Mouse (Mus musculus) heart, embryonic 11.5 days (tissue): ENCODE data around the gene Lekr1. TPM values are rescaled to one million over a fixed set of nuclear protein-coding genes. Genes with fewer than 3 reads are reported as not detected.

Experiments used
- ATAC-seq: fragments of 200-750 bp; cut with Nextera tagmentation; replicated peaks from 2 replicates; pipeline ENCODE4 v1.8.0; 2017; ENCODE audit warnings: moderate library complexity; ENCODE audit not compliant: insufficient number of reproducible peaks, low FRiP score, low TSS enrichment
- H3K27ac ChIP-seq: fragments of 300-500 bp; sonication (generic); 2 replicates; pipeline ENCODE4 v1.5.1; 2014; ENCODE audit warnings: mild to moderate bottlenecking, low read depth, low read length
- H3K27me3 ChIP-seq: fragments of 300-500 bp; sonication (generic); 2 replicates; pipeline ENCODE4 v1.6.1; 2014; ENCODE audit warnings: mild to moderate bottlenecking, low read length, mixed read lengths; ENCODE audit not compliant: control insufficient read depth, insufficient read depth
- H3K36me3 ChIP-seq: fragments of 300-500 bp; sonication (generic); 2 replicates; pipeline ENCODE4 v1.6.1; 2014; ENCODE audit warnings: mild to moderate bottlenecking, low read length, moderate library complexity, mixed read lengths; ENCODE audit not compliant: control insufficient read depth, insufficient read depth
- H3K4me1 ChIP-seq: fragments of 300-500 bp; sonication (generic); 2 replicates; pipeline ENCODE4 v1.6.1; 2014; ENCODE audit warnings: low read length; ENCODE audit not compliant: control insufficient read depth, insufficient read depth
- H3K4me2 ChIP-seq: fragments of 300-500 bp; sonication (generic); 2 replicates; pipeline ENCODE4 v1.6.1; 2014; ENCODE audit warnings: mild to moderate bottlenecking, moderate library complexity
- H3K4me3 ChIP-seq: fragments of 300-500 bp; sonication (generic); 2 replicates; pipeline ENCODE4 v1.5.1; 2014; ENCODE audit warnings: low read depth, low read length
- H3K9ac ChIP-seq: fragments of 300-500 bp; sonication (generic); 2 replicates; pipeline ENCODE4 v1.6.1; 2014; ENCODE audit warnings: mild to moderate bottlenecking, low read depth, low read length, moderate library complexity
- H3K9me3 ChIP-seq: fragments of 300-500 bp; sonication (generic); replicated peaks from 2 replicates; pipeline ENCODE4 v1.6.1; 2016; ENCODE audit warnings: low read length; ENCODE audit not compliant: control insufficient read depth
- WGBS: fragments of 180-500 bp; shearing (Covaris S2); extraction: QIAGEN DNeasy Blood & Tissue Kit; methylation state at CpG from one replicate; pipeline ENCODE4 v1.1.7; 2014; ENCODE audit not compliant: insufficient replicate concordance; 5-methylcytosine and 5-hydroxymethylcytosine counted together
- polyA plus RNA-seq: library from polyadenylated mRNA; unstranded; fragments of >200 nt; fragmentation: Nextera tagmentation; extraction: Ambion mirVana; gene quantifications from 2 replicates; pipeline ENCODE4 v1.2.1, GENCODE M21; 2014

Lekr1 gene
- polyA plus RNA-seq, 1 experiment from 2014 or later: 5.4 TPM

- Histone ChIP-seq H3K36me3 (no peaks in the 10 kb centered on the region), H3K4me1 (no peaks in the 10 kb centered on the region), H3K4me3 (no peak overlapping the region), H3K27ac (no peak overlapping the region), H3K9ac (no peak overlapping the region), H3K4me2 (no peak overlapping the region), H3K27me3 (no peaks in the 10 kb centered on the region), H3K9me3 (no peaks in the 10 kb centered on the region)
- ATAC-seq: no peak
- 80% methylated on average over 3 of the region's 3 CpGs for WGBS
Measured at GRCm38 (mm10) chr3:65714372-65714771, 48.3 kb downstream of the Lekr1 start.

- H3K9me3 ChIP-seq: no peaks in the 10 kb centered on the region
- H3K4me2 ChIP-seq: no peak overlapping the region
- H3K27ac ChIP-seq: no peak overlapping the region
- no peak overlapping the region for H3K9ac ChIP-seq
- no peaks in the 10 kb centered on the region for H3K4me1 ChIP-seq
- no peaks in the 10 kb centered on the region for H3K27me3 ChIP-seq
- ATAC-seq: no peak
- no peaks in the 10 kb centered on the region for H3K36me3 ChIP-seq
- no peak overlapping the region for H3K4me3 ChIP-seq
- 54% methylated on average over 2 of the region's 2 CpGs for WGBS
Measured at GRCm38 (mm10) chr3:65717406-65717805, 51.4 kb downstream of the Lekr1 start.

GRCm38 (mm10) chr3:65722897-65723296, 56.9 kb downstream of the Lekr1 start:
- Histone ChIP-seq H3K9ac (no peak overlapping the region), H3K4me3 (no peak overlapping the region), H3K4me1 (no peaks in the 10 kb centered on the region), H3K36me3 (no peaks in the 10 kb centered on the region), H3K9me3 (no peaks in the 10 kb centered on the region), H3K27me3 (no peaks in the 10 kb centered on the region), H3K4me2 (no peak overlapping the region), H3K27ac (no peak overlapping the region)
- WGBS: 83% methylated on average over 4 of the region's 4 CpGs
- no peak for ATAC-seq

DNA sequence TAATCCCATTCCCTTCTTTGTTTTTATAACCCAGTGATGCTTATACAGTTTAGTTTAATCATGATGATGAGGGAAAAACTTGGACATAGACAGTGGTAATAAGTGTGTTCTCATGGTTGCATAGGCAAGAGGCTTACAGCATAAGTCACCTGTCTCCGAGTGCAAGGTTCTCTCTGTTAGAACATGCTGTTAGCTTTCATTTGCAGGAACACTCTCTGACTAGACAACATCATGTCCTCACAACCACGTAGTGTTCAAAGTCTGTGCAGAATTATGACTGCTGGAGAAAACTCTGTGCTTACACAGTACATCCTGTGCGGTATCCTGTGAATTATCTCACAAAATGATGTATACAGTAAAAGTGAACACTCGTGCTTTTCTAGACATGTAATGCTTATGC, 57.6 kb downstream of the Lekr1 start:
- Histone ChIP-seq H3K4me3 (no peak overlapping the region), H3K36me3 (no peaks in the 10 kb centered on the region), H3K4me2 (no peak overlapping the region), H3K4me1 (no peaks in the 10 kb centered on the region), H3K27ac (no peak overlapping the region), H3K27me3 (no peaks in the 10 kb centered on the region), H3K9ac (no peak overlapping the region), H3K9me3 (no peaks in the 10 kb centered on the region)
- WGBS: 72% methylated on average over 4 of the region's 4 CpGs
- ATAC-seq: no peak

GRCm38 (mm10) chr3:65737816-65738215, 71.8 kb downstream of the Lekr1 start:
- Histone ChIP-seq H3K36me3 (no peaks in the 10 kb centered on the region), H3K27ac (no peak overlapping the region), H3K4me3 (no peak overlapping the region), H3K27me3 (no peaks in the 10 kb centered on the region), H3K9ac (no peak overlapping the region), H3K4me2 (no peak overlapping the region), H3K4me1 (no peaks in the 10 kb centered on the region), H3K9me3 (no peaks in the 10 kb centered on the region)
- WGBS: 72% methylated on average over 4 of the region's 4 CpGs
- no peak for ATAC-seq

- Histone ChIP-seq H3K27me3 (no peaks in the 10 kb centered on the region), H3K27ac (no peak overlapping the region), H3K9ac (no peak overlapping the region), H3K4me1 (no peaks in the 10 kb centered on the region), H3K4me2 (no peak overlapping the region), H3K36me3 (no peaks in the 10 kb centered on the region), H3K4me3 (no peak overlapping the region), H3K9me3 (no peaks in the 10 kb centered on the region)
- no peak for ATAC-seq
- WGBS: 48% methylated on average over 4 of the region's 4 CpGs
Measured at GRCm38 (mm10) chr3:65744936-65745335, 78.9 kb downstream of the Lekr1 start.

DNA sequence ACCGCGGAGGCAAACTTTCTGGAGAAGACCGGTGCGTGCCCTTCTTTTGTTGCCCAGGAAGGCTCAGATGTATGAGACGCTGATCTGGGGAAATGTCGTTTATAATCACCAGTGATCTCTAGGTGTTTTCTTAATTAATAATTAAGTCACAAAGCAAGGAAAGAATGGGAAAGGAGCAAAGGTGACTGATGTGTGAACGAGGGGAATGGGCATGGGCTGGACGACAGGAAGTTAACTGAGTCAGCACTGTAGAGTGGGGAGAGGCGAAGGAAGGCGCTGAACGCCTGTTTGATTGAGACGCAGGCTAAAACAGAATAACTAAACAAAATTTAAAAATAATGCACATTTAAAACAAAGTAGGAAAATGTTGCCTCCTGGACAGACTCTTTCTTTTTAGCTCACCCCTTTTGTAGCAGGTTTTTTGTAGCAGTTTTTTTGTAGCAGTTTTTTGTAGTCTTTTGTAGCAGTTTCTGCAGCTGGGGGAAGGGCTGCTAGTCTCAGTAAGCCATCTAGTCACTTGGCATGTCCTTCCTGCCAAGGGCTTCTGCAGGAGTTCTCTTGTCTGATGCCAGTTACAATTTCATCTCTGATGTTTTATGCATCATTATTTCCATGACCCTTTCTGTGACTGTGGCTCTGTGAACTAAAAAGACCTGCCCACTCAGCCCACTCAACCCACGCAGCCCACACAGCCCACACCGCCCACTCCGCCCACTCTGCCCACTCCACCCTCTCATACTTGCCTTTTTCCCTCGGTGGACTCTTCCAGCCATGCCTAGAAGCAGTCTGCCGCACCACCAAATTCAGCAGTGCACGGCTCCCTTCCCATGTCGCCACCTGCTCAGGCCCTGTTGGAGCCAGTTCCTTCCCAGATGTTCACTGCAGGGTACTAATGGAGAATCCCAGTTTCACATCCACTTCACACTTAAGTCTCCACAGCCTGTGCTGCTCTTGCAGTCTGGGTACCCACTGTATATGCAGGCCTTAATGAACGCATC, 98.8 kb downstream of the Lekr1 start:
- WGBS: 76% methylated on average over 20 of the region's 20 CpGs
- H3K27me3 ChIP-seq: no peaks in the 10 kb centered on the region
- ATAC-seq: no peak
- H3K4me1 ChIP-seq: 0 out of 2 replicates have a peak, but pooled peaks cover 2% of the 10 kb centered on the region
- no peaks in the 10 kb centered on the region for H3K9me3 ChIP-seq
- no peak overlapping the region for H3K4me3 ChIP-seq
- H3K27ac ChIP-seq: no peak overlapping the region
- H3K4me2 ChIP-seq: no peak overlapping the region
- no peak overlapping the region for H3K9ac ChIP-seq
- no peaks in the 10 kb centered on the region for H3K36me3 ChIP-seq

- 0 out of 2 replicates have a peak, but pooled peaks cover 2% of the 10 kb centered on the region for H3K4me1 ChIP-seq
- no peak overlapping the region for H3K4me2 ChIP-seq
- no peak for ATAC-seq
- no peaks in the 10 kb centered on the region for H3K27me3 ChIP-seq
- no peak overlapping the region for H3K27ac ChIP-seq
- no peaks in the 10 kb centered on the region for H3K9me3 ChIP-seq
- H3K9ac ChIP-seq: no peak overlapping the region
- no peaks in the 10 kb centered on the region for H3K36me3 ChIP-seq
- no peak overlapping the region for H3K4me3 ChIP-seq
Measured at GRCm38 (mm10) chr3:65766387-65766786, 100.4 kb downstream of the Lekr1 start.
